Mouse (Mus musculus) heart, postnatal 4 days (tissue): ENCODE data around the gene Tmem206. TPM values are rescaled to one million over a fixed set of nuclear protein-coding genes. Genes with fewer than 3 reads are reported as not detected.

Experiments used
- DNase-seq: peaks from one replicate; pipeline ENCODE4 v3.0.0; 2021
- total RNA-seq, 2 experiments: library from RNA; stranded (reverse); gene quantifications; 2 replicates each; pipeline ENCODE4 v1.2.3; 2021

Gene Tmem206
- total RNA-seq = 1 to 10 TPM; 5.6 to 6.6 TPM

- DNase-seq = peak; percentile 96
These were observed at the start of gene Tmem206 for GRCm38 (mm10) chr1:191325726-191326232. Tmem206 (plus strand) TSS chr1:191325912.

GRCm38 (mm10) chr1:191276181-191276580 is 49.5 kb upstream of the Tmem206 start:
- DNase-seq = no peak

GRCm38 (mm10) chr1:191277549-191278059 is 48.1 kb upstream of the Tmem206 start:
- DNase-seq = peak; percentile 25

DNA sequence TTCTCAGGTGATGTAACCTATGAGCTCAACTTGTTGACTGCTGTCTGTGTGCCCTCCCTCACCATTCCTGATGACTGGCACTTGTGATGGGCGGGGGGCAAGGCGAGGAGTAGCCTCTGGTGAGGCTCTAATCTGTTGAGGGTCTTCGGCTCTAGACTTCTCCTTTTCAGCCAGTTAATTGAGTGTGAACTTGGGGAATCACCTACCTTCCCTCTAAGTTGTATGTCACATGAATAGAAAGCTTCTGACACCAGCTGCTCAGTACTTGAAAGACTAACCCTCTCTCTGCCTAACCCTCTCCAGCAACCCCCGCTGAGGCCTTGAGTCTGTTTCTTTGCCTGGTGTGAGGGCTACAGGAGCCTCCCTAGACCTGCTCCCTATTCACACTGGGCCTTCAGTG is 47.4 kb upstream of the Tmem206 start:
- DNase-seq = no peak

DNA sequence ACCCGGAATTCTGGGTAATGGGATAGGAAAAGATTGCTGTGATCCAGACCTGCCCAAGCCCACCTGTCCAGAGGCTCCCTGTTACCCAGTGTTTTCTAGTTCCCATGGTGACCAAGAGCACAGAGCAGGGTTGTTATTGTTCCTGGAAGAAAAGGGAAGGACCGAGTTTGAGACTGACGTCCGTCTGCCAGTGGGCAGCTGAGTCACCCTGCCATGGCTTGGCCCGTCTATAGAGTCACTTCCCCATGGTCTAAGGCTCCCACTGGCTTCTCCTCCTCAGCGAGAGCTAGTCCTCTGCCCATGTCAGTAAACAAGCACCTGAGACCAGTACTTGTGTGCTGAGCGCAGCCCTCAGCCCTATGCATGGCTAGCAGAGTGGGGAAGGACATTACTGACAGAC is 44.5 kb upstream of the Tmem206 start:
- no peak for DNase-seq

DNA sequence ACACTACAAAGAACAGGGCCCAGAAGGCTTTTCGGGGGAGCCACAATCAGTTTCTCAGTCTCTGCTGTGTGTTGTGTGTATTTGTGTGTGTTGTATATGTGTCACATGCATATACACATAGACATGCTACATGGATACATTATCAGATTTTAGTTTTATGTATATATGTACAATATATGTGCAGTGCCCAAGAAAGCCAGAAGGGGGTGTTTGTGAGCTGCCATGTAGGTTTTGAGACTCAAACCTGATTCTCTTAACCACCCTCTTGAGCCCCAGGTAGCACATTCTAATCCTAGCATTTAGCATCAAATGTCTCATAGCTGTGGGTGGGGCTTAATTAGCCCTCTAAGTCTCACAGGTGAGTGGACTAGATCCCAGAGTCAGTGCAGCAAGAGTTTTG is 43.4 kb upstream of the Tmem206 start:
- no peak for DNase-seq

DNA sequence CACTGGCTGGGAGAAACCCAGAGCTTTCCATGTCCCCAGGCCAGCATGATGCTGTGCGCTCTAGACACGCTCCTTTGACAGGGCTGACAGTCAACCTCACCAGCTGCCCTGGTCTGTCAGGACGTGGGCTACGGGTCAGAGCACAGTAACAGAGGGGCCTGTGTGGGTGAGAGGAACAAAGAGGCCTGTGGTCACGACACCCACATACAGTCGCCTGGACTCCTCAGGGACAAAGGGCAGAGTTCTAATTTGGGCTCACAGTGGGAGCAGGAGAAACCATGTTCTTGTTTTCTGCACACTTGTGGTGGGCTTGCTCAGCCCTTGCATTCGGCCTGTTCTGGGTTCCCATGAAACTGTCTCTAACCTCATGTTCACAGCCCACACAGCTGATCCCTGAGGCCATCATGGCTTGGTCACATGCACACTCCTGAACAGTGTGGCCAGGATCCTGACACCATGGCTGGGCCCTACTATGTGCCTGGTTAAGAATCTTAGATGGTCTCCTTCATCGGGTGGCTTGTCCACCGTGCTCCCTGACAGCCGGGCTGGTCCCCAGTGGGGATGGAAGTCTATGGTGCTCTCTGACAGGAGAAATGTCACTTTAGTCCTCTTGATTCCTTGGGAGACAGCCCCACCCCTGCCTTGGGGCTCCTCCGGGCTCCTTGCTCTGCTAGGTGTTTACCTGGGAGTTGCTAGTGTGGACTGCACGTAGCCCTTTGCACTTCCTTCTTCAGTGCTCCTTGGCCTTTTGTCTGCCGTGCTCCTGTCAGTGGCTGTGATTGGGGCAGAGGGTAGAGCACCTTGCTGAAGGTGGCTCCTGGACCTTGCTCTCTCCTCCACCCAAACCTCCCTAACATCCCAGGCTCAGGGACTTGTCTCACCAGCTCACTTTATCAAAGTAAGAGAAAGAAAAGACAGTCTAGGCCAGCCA is 42.3 kb upstream of the Tmem206 start:
- DNase-seq = no peak

DNA sequence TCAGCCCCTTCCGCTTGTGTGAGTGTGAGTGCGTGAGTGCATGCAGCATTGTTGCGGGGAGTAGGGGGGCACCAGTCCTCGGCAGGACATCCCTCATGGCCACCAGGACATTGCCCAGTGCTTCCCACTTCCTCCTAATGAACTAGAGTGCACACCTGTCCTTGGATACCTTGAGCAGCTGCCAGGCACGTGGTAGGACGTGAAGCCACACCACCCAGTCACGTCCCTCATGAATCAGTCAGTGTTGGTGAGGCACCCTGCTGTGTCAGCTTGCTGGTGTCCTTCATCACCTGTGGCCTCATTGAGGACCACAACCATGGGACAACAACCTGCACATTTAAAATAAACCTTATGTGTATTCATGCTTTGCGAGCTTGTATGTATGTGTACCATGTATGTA is 41.2 kb upstream of the Tmem206 start:
- DNase-seq = no peak

DNA sequence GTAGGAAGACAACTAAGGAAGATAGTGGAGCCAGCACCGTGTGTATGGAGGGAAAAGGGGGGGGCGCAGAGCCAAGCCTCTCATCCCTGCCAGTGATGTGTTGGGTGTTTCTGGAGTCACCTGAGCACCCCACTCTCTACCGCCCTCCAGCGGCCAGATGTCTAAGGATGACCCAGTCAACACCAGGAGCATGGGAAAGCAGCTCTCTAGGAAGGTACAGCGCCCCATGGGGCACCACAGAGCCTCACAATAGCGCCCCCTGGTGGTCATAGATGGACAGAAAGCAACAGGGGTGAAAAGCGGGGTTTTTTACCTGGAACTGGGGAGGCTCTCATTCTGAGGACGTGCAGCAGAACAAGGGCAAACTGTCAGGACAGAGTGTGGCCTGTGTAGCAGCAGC is 37.0 kb upstream of the Tmem206 start:
- DNase-seq = peak; percentile 71

DNA sequence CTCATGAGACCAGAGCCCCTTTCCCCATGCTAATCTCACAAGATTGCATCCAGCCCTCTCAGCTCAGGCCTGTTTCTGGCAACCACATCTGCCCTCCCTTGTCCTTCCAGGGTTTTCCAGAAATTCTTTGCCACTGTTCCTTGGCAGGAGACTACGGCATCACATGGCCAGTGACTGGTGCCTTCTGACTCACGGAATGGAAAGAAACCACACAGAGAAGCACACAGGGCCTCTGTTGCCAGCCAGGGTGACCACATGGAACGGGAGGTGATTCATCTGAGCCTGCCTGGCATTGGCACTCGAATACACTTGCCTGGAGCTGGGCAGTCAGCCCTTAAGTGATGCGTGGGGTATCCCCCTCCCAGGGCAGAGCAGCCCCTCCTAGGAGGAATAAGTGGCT is 33.4 kb upstream of the Tmem206 start:
- peak; percentile 82 for DNase-seq

DNA sequence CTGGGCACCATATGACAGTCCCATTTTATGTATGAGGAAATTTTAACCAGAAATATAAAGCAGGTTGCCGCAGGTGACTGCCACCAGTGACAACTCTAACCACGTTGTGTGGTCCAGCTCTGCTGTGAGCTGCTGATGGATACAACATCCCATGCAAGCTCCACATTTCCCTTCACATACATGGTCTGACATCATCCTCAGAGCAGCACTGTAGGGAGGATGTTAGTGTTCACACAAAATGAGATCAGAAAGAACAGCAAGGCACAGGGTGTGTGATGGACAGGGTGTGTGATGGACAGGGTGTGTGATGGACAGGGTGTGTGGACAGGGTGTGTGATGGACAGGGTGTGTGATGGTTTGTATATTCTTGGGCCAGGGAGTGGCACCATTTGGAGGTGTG is 32.7 kb upstream of the Tmem206 start:
- no peak for DNase-seq

GRCm38 (mm10) chr1:191293996-191294795 is 31.5 kb upstream of the Tmem206 start:
- DNase-seq = no peak

DNA sequence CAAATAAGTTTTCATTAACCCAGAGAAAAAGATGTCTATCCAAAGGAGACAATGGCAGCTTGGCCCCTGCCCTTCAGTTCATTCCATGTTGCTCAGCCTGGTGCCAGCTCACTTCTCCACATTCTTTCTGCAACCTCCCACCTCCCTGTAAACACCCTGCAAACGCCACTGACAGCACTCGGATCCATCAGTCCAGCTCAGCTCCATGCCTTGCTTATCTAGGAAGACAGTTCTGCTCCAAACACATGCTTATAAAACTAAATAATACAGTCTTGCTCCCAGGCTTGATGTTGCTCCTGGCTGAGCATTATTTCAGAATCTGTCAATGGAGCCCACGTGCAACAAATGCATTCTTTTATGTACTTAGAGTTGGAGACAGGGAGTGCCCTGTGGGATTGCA is 29.9 kb upstream of the Tmem206 start:
- no peak for DNase-seq

GRCm38 (mm10) chr1:191296445-191296844 is 29.3 kb upstream of the Tmem206 start:
- peak; percentile 87 for DNase-seq

- DNase-seq = no peak
These were observed 27.4 kb upstream of the Tmem206 start for GRCm38 (mm10) chr1:191298304-191298703.

DNA sequence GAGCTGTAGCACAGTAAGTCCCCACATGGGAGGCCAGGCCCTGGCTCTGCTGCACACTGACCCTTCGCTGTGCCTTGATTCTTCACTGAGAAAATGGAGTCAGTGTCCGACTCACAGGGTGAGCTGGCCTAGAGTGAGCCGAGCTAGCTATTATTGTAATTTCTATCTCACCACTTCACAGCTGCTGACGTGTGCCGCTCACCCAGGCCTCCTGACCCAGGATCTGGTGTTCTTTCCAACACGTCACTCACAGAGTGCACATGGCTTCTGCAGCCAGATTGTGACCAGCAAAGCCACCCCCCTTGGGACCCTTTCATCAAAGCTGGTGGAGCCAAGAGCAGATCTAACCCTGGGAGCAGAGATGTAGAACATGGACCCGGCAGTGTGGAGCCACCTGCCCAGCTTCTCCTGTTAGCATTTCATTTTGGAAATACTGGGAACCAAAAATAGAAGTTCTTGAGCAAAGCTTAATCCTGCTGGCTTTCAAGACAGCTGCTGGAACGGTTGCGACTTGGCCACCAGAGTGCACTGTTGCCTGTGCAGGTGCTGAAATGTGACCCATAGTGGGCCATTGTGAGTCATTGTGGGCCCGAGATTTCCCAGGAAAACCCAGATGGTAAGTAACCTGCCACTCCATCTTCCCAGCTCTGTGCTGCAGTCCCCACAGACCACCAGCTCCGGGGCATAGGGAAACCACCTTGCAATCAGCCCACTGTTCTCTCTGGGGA is 26.3 kb upstream of the Tmem206 start:
- peak; percentile 75 for DNase-seq

DNA sequence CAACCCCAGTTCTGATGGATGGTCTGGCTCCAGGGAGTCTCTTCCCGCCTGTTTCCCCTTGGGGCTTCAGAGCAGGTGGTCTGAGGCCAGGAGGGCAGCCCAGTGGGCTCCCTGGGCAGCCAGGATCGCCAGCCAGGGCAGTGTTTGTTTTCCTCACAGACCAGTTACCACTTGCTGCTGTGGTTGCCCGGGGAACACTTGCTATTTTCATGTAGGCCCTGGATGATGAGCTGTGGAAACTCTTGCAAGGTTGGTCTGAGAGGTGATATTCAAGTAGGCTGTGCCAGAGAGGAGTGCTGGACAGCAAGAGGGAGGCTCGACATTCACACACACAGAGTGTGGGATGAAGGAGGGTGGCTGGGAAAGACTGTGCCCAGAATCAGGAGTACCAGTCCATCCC is 23.8 kb upstream of the Tmem206 start:
- no peak for DNase-seq

DNA sequence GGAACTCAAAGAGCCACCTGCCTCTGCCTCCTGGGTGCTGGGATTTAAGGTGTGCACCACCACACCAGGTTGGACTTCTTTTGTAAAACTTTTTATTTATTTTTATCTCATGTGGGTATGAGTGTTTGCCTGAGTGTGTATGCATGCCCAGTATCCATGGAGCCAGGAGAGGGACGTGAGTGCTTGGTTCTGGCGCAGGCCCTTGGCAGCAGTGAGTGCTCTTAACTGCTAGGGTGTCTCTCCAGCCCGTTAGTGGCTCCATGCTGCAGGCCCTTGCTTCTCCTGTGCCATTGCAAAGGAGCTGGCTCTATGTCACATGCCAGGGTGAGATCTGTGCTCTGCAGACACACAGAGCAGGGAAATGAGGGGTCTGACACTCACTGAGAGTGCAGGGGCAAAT is 22.0 kb upstream of the Tmem206 start:
- no peak for DNase-seq

- DNase-seq = no peak
These were observed 21.5 kb upstream of the Tmem206 start for GRCm38 (mm10) chr1:191304216-191304615.

GRCm38 (mm10) chr1:191305610-191306009 is 20.1 kb upstream of the Tmem206 start:
- no peak for DNase-seq

GRCm38 (mm10) chr1:191306316-191306715 is 19.4 kb upstream of the Tmem206 start:
- no peak for DNase-seq

- no peak for DNase-seq
These were observed 17.8 kb upstream of the Tmem206 start for GRCm38 (mm10) chr1:191307766-191308455.
